Mouse (Mus musculus) urinary bladder, postnatal 4 days (tissue): Measurements from ENCODE around the gene Lce3d.

Source experiments
- DNase-seq, 2 experiments: peaks; one replicate each; pipeline ENCODE4 v3.0.0; 2021 to 2022; ENCODE audit warnings: low spot score in 2 of 2

The Lce3d gene

DNA sequence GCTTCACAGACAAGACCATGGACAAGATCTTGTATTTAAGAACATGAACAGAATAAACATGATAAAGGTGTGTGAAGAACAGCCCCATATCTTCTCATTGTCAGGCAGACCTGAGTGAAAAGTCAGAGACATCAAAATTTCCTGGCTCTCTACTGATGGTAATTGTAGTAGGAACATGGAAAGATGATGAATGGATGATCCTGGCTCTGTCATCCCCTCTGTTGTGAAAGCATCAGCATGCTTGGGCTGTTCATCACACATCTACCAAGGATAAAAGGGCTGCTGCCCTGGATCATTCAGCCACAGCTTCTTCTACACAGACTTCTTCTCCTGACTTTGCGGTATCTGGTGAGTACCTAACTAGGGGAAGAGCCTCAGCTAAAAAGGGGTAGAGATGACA lies at the start of gene Lce3d:
Gene Lce3d, plus strand, starts transcription at position 301 of the 400 bp plus-strand sequence.
- no peak for DNase-seq

DNA sequence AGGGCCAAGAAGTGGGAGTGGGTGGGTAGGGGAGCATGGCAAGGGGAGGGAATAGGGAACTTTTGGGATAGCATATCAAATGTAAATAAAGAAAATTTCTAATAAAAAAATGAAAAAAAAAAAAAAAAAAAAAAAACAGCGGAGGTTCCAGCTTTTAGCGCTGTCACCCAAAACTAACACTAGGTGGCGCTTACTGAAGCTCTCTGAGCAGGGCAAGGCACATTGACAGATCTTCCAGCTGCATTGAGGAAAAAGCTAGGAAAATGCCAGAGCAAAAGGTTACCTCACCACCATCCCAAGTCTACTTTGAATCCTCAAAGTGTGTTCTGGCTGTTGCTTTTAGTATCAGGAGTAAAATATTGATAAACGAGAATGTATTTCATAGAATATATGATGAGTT lies 49.6 kb upstream of the Lce3d start:
- no peak for DNase-seq

DNA sequence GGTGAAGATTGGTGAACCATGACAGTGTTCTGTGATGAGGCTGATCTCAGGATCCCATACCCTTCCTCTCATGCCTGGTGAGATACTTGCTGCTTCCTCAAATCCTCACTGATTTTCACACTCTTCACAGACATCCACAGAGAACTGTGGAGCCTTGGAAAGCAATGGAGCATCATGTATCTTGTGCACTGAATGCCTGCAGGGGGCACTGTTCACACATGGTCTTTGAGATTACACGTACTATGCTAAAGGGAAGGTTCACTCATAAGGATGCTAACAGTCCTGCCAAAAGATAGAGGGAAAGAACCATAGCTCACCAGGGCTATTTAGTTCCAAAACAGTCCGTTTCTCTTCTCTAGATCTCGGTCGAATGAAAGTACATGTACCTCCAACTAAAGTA lies 36.8 kb upstream of the Lce3d start:
- no peak for DNase-seq

DNA sequence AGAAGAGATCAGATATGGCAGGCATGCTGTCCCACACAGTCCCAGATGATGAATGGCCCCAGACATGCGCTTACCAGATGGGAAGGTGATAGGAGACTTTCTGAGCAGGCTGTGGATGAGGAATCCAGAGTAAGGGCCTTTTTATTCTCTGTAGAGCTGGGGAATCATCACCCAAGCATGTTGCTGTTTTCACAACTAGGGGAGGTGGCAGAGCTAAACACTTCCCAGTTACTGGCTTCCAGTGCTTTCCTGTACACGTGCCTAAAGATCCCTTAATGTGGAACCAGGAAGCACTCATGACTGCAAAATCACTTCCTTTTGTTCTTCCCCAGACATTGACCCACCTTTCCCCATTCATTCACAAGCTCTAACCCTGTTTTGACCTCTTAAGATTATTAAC lies 31.1 kb upstream of the Lce3d start, which contains the start of gene Lce3a:
Gene Lce3a, minus strand, starts transcription at position 101 of the 400 bp plus-strand sequence.
- DNase-seq, result no peak

DNA sequence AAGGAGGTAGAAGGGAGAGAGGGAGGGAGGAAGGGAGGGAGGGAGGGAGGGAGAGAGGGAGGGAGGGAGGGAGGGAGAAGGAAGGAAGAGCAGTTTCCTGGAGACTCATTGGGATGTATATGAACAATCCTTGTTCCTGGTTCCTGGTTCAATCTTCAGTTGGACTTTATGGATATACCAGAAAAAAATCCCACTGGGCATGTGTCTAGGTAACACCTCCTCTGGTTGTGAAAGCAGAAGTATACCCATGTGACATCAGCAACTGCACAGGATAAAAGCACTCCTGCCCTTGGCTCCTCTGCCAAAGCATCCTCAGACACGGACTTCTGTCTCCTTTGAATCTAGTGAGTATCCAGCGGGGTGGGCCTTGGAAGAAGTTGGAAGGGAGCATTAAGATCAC lies 24.5 kb upstream of the Lce3d start, which contains the start of gene Lce3b:
Gene Lce3b, plus strand, starts transcription at position 301 of the 400 bp plus-strand sequence.
- DNase-seq, result no peak

DNA sequence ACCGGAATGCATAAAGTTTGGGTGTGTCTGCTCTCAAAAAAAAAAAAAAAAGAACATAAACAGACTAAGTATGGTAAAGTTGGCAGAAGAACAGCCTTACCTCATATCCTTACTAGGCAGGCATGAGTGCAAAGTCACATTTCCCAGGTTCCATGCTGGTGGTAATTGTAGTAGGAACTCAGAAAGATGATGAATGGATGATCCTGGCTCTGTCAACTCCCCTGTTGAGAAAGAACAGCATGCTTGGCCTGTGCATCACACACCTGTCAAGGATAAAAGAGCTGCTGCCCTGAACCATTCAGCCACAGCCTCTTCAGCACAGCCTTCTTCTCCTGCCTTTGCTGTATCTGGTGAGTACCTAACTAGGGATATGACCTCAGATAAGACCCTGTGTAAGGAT lies 13.0 kb upstream of the Lce3d start, which contains the start of gene Lce3c:
Gene Lce3c, plus strand, starts transcription at position 301 of the 400 bp plus-strand sequence.
- no peak for DNase-seq

DNA sequence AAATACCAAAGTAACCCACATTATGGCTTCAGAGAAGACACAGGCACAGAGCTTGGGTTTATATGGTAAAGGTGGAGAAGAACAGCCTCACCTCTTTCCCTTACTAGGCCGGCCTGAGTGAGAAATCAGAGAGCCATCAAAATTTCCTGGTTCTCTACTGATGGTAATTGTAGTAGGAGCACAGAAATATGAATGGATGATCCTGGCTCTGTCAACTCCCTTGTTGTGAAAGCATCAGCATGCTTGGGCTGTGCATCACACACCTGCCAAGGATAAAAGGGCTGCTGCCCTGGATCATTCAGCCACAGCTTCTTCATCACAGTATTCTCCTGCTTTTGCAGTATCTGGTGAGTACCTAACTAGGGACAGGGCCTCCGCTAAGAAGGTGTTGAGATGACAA lies 9.6 kb downstream of the Lce3d start, which contains the start of gene Lce3e:
Gene Lce3e, plus strand, starts transcription at position 301 of the 400 bp plus-strand sequence.
- no peak for DNase-seq

DNA sequence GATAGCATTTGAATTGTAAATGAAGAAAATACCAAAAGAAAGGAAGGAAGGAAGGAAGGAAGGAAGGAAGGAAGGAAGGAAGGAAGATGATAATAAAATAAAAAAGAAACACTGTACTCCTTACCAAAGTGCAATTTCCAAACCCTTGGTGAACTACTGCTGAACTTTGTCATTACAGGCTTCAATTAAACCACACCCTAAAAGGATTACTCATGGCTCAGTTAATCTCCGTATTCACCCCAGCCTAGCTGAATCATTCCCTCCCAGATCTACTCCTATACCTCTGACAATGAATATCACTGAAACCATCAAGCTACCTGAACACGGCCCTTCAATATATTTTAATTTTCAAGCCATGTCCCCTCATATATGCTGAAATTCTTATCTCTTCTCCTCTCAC lies 21.3 kb downstream of the Lce3d start:
- DNase-seq, result no peak

DNA sequence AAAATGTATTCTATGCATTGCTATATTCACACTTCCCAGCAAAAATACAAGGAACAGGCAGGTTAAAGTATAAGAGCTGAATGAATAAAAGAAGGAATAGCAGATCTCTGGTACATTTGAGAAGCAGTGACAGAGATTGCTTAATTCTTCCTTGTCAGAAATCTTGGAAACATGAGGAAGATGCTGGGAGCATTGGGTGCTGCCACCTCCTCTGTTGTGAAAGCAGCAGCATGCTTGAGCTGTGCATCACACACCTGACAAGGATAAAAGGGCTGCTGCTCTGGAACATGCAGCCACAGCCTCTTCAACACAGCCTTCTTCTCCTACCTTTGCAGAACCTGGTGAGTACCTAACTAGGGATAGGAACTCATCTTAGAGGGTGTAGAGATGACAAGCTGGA lies 34.7 kb downstream of the Lce3d start, which contains the start of gene Lce3f:
Gene Lce3f, plus strand, starts transcription at position 301 of the 400 bp plus-strand sequence.
- no peak for DNase-seq

DNA sequence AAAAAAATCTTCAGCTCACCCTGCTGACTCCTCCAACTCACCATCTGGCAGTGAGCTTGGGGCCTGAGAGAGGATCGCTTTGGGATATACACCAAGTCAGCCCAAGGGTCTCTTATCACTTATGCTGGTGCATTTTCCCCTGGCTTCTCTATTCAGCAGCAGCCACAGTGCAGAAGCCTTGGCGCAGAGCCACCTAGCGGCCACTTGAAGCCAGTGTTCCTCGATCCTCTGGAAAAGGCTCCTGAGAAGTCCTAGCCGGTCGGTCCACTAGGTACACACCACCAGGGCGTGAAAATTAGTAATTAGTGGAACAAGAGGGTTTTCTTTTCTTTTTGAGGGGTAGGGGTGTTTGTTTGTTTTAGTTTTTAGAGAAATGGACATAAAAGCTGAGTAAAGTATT lies 41.5 kb downstream of the Lce3d start:
- peak; percentile 39 to 73 for DNase-seq

DNA sequence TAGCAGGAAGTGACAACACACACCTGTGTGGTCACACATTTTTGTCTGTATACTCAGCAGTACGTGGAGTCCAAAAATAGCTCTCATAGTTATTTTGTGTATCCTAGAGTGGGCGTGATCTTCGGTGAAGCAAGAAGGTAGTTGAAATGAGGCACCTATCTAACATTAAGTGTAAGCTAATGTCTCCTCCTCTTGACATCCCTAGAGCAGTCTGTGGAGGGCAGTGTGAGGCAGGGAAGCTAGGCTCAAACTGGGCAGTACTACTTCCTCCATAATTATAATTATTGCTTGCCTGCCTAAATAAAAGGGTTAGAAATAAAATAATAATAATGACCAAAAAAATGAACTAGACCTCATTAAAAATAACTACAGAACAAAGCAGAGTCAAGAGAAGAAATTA lies 43.4 kb downstream of the Lce3d start:
- DNase-seq, result no peak

DNA sequence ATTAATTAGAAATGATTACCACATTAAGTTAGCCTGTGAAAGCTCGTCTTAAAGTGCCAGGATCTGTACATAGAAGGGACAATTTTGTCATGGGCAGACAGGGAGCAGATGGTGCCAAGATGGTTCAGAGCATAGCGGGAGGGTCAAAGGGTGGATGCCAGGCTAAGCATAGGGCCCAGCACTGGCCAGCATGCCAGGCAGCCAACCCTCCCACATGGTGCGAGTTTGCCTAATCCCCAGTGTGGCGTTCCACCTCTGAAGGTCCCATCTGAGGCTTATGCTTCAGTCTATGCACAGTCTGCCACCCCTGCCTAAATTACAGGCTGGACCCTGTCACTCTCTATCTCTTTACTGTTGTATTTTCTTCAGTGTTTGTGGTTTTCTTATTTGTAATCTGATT lies 45.7 kb downstream of the Lce3d start:
- DNase-seq, result no peak
